In genomic region chr5:43285756-43286155, GRCm38 (mm10) we compare ENCODE assay signal across 34 mouse cellular contexts. TPM values are rescaled to one million over a fixed set of nuclear protein-coding genes. Genes with fewer than 3 reads are reported as not detected.
DNase-seq lines count a peak whose midpoint lies in the region; ATAC-seq lines count a peak whose summit lies in the region.
"Had no signal": no experiment of that assay in that cellular context is flagged by ENCODE, and none has a peak within 500 bp of the region (broad histone marks: within the 10 kb centered on the region; RNA-seq: fewer than 3 reads in every experiment).

No protein-coding gene starts in this region.

- no peak overlapping the region for H3K4me2 ChIP-seq in intestine, embryonic 16.5 days (ENCODE audit: low read depth, low read length)
- H3K4me2 ChIP-seq in hindbrain, embryonic 13.5 days, result no peak overlapping the region
- H3K4me2 ChIP-seq: embryonic facial prominence, embryonic 12.5 days; forebrain, embryonic 15.5 days; heart, embryonic 13.5 days; midbrain, embryonic 15.5 days had no signal

- peak; percentile 78 for ATAC-seq in frontal cortex, adult (ENCODE audit: low TSS enrichment)
- ATAC-seq in granulocyte monocyte progenitor cell, adult 5-6 weeks (replicated peaks; ENCODE audit: poor library complexity, severe bottlenecking), result 0 out of 2 replicates have a peak, but pooled peaks have one; percentile 23
- ATAC-seq in intestine, embryonic 16.5 days, result no peak
- ATAC-seq in hindbrain, embryonic 13.5 days (ENCODE audit: low FRiP score), result no peak
- ATAC-seq: activated CD4-positive, CD25-positive, alpha-beta regulatory T cell, adult 4 months; forebrain, embryonic 15.5 days; hindbrain, embryonic 16.5 days; midbrain, embryonic 15.5 days had no signal

- H3K9ac ChIP-seq in intestine, embryonic 16.5 days (ENCODE audit: low read depth, low read length), result no peak overlapping the region
- H3K9ac ChIP-seq in hindbrain, embryonic 13.5 days, result no peak overlapping the region
- H3K9ac ChIP-seq: embryonic facial prominence, embryonic 12.5 days; forebrain, embryonic 15.5 days; heart, embryonic 13.5 days; liver, embryonic 14.5 days; midbrain, embryonic 15.5 days had no signal

- H3K4me1 ChIP-seq in intestine, embryonic 16.5 days (ENCODE audit: control insufficient read depth, insufficient read depth, low read length), result no peaks in the 10 kb centered on the region
- no peaks in the 10 kb centered on the region for H3K4me1 ChIP-seq in hindbrain, embryonic 13.5 days (replicated peaks)
- H3K4me1 ChIP-seq: embryonic facial prominence, embryonic 12.5 days; forebrain, embryonic 15.5 days; heart, embryonic 13.5 days; hindbrain, embryonic 10.5 days; midbrain, embryonic 15.5 days had no signal

- DNase-seq in frontal cortex, postnatal 25 days (ENCODE audit: low spot score in 2 of 2), result no peak
- DNase-seq in left cerebral cortex, postnatal 14 days (ENCODE audit: low spot score in 2 of 2), result peak; percentile 9 to 25
- no peak for DNase-seq in left cerebral cortex, adult 11 months (ENCODE audit: low spot score)
- DNase-seq in right cerebral cortex, postnatal 25 days, result peak; percentile 30
- DNase-seq: adrenal gland, adult 2 months; adrenal gland, postnatal 36 days; cerebellum, adult 8-10 months; cerebellum, postnatal 25 days; embryo, embryonic 11 days; gastrocnemius, adult 2 months; heart, postnatal 10 days; kidney, adult 2 months; kidney, postnatal 36 days; layer of hippocampus, postnatal 36 days; liver; lung, adult 2 months; lung, postnatal 10 days; thymus, adult 2 months; thymus, postnatal 36 days had no signal

- H3K4me3 ChIP-seq in intestine, embryonic 16.5 days (ENCODE audit: low read length), result no peak overlapping the region
- no peak overlapping the region for H3K4me3 ChIP-seq in hindbrain, embryonic 13.5 days
- H3K4me3 ChIP-seq: embryonic facial prominence, embryonic 12.5 days; forebrain, embryonic 15.5 days; gastrocnemius, adult 2 months; heart, embryonic 13.5 days; hindbrain, embryonic 10.5 days; midbrain, embryonic 15.5 days had no signal

- 88% methylated on average over 12 of the region's 12 CpGs for WGBS in intestine, embryonic 16.5 days
- 93% methylated on average over 12 of the region's 12 CpGs for WGBS in hindbrain, embryonic 13.5 days

- H3K27ac ChIP-seq in intestine, embryonic 16.5 days (ENCODE audit: low read length), result no peak overlapping the region
- H3K27ac ChIP-seq in hindbrain, embryonic 13.5 days, result no peak overlapping the region
- H3K27ac ChIP-seq: embryonic facial prominence, embryonic 12.5 days; forebrain, embryonic 15.5 days; gastrocnemius, adult 2 months; heart, embryonic 13.5 days; hindbrain, embryonic 10.5 days; liver, embryonic 14.5 days; macrophage; midbrain, embryonic 15.5 days; stomach, postnatal 0 days had no signal

- peaks cover 2% of the 10 kb centered on the region; the same call in 1 of the 2 replicates for H3K36me3 ChIP-seq in intestine, embryonic 16.5 days (ENCODE audit: control insufficient read depth, insufficient read depth, low read length)
- peaks cover 65% of the 10 kb centered on the region for H3K36me3 ChIP-seq in hindbrain, embryonic 13.5 days
- H3K36me3 ChIP-seq: embryonic facial prominence, embryonic 12.5 days had no signal

- H3K9me3 ChIP-seq in intestine, embryonic 16.5 days (ENCODE audit: control insufficient read depth, low read length), result no peaks in the 10 kb centered on the region
- no peaks in the 10 kb centered on the region for H3K9me3 ChIP-seq in hindbrain, embryonic 13.5 days
- H3K9me3 ChIP-seq: embryonic facial prominence, embryonic 12.5 days; forebrain, embryonic 15.5 days; heart, embryonic 13.5 days; hindbrain, embryonic 10.5 days; midbrain, embryonic 15.5 days had no signal

- H3K27me3 ChIP-seq in intestine, embryonic 16.5 days (replicated peaks; ENCODE audit: control insufficient read depth, insufficient read depth, low read length), result no peaks in the 10 kb centered on the region
- H3K27me3 ChIP-seq in hindbrain, embryonic 13.5 days, result no peaks in the 10 kb centered on the region
- H3K27me3 ChIP-seq: CH12.LX; embryonic facial prominence, embryonic 12.5 days; forebrain, embryonic 15.5 days; heart, embryonic 13.5 days; midbrain, embryonic 15.5 days had no signal

- intact Hi-C loops in left cerebral cortex, postnatal 14 days (cut with DNase I), result no loop called here

RNA-seq across cellular contexts. Expression of gene Cpeb2, which starts 52.8 kb away (rescaled TPM):
- 10 to 100 TPM; 56.6 to 61.6 TPM for total RNA-seq in left cerebral cortex, postnatal 14 days (2021)
- total RNA-seq in granulocyte monocyte progenitor cell, adult 5-6 weeks (2014; fragmentation: Nextera tagmentation), result 2.5 and 6.4 TPM in 2 replicates
- total RNA-seq in granulocyte monocyte progenitor cell, adult 5-6 weeks (2017), result 2.5 TPM in 2 replicates
- polyA plus RNA-seq in intestine, embryonic 16.5 days (2015; fragmentation: Nextera tagmentation; extraction: Ambion mirVana), result 1.4 and 2.2 TPM in 2 replicates
- polyA plus RNA-seq in hindbrain, embryonic 13.5 days (2015; fragmentation: Nextera tagmentation; extraction: Ambion mirVana), result 13.9 and 14.2 TPM in 2 replicates

Comparison
In these comparisons a context has a peak if more than half of its experiments do, and no peak if none do; other contexts are left out.
1. DNase-seq: peak in left cerebral cortex, postnatal 14 days (2 of 2) and right cerebral cortex, postnatal 25 days (single experiment); none in frontal cortex, postnatal 25 days (0 of 2) and left cerebral cortex, adult 11 months (single experiment).
2. ATAC-seq: peak in frontal cortex, adult (single experiment) and granulocyte monocyte progenitor cell, adult 5-6 weeks (single experiment); none in intestine, embryonic 16.5 days (single experiment) and hindbrain, embryonic 13.5 days (single experiment).
3. RNA of gene Cpeb2, which starts 52.8 kb away (total RNA-seq): 56.6 to 61.6 TPM in left cerebral cortex, postnatal 14 days; 2.5 to 6.4 TPM in granulocyte monocyte progenitor cell, adult 5-6 weeks; every median in the first group is over 4 times any median in the second.